Mouse (Mus musculus) forebrain, postnatal 0 days (tissue): ENCODE data around the gene E130309D02Rik. TPM values are rescaled to one million over a fixed set of nuclear protein-coding genes. Genes with fewer than 3 reads are reported as not detected.

ENCODE experiments used
- ATAC-seq: fragments of 200-750 bp; cut with Nextera tagmentation; 2 replicates; pipeline ENCODE4 v1.8.0; 2017; ENCODE audit warnings: mild to moderate bottlenecking, moderate library complexity
- DNase-seq: peaks from one replicate; pipeline ENCODE4 v3.0.0-alpha.2; 2015
- H3K27ac ChIP-seq: fragments of 300-500 bp; sonication (generic); 2 replicates; pipeline ENCODE4 v1.5.1; 2014; ENCODE audit warnings: low read depth, mild to moderate bottlenecking, antibody characterized with exemption, low read length, moderate library complexity, mixed read lengths
- H3K27me3 ChIP-seq: fragments of 300-500 bp; sonication (generic); 2 replicates; pipeline ENCODE4 v1.6.1; 2014; ENCODE audit warnings: mild to moderate bottlenecking, low read length, mixed read lengths; ENCODE audit not compliant: insufficient read depth
- H3K36me3 ChIP-seq: fragments of 300-500 bp; sonication (generic); 2 replicates; pipeline ENCODE4 v1.6.1; 2014; ENCODE audit warnings: mild to moderate bottlenecking, moderate library complexity; ENCODE audit not compliant: insufficient read depth
- H3K4me1 ChIP-seq: fragments of 300-500 bp; sonication (generic); 2 replicates; pipeline ENCODE4 v1.6.1; 2014; ENCODE audit warnings: antibody characterized with exemption; ENCODE audit not compliant: insufficient read depth
- H3K4me2 ChIP-seq: fragments of 300-500 bp; sonication (generic); 2 replicates; pipeline ENCODE4 v1.6.1; 2014; ENCODE audit warnings: low read depth, mild to moderate bottlenecking, moderate library complexity
- H3K4me3 ChIP-seq: fragments of 300-500 bp; sonication (generic); 2 replicates; pipeline ENCODE4 v1.5.1; 2014; ENCODE audit warnings: low read depth, low read length, mixed read lengths
- H3K9ac ChIP-seq: fragments of 300-500 bp; sonication (generic); 2 replicates; pipeline ENCODE4 v1.6.1; 2014; ENCODE audit warnings: mild to moderate bottlenecking
- H3K9me3 ChIP-seq: fragments of 300-500 bp; sonication (generic); 2 replicates; pipeline ENCODE4 v1.6.1; 2016; ENCODE audit warnings: low read length
- CTCF ChIP-seq: sonication (generic); IDR thresholded peaks from 2 replicates; pipeline ENCODE4 v1.5.1; 2016; ENCODE audit warnings: antibody characterized with exemption, control low read depth, low read depth
- WGBS: fragments of 180-500 bp; shearing (Covaris S2); extraction: QIAGEN DNeasy Blood & Tissue Kit; methylation state at CpG from one replicate; pipeline ENCODE4 v1.1.7; 2014; 5-methylcytosine and 5-hydroxymethylcytosine counted together
- polyA plus RNA-seq: library from polyadenylated mRNA; unstranded; fragments of >200 nt; fragmentation: Nextera tagmentation; extraction: Ambion mirVana; gene quantifications from 2 replicates; pipeline ENCODE4 v1.2.1, GENCODE M21; 2015
- total RNA-seq: library from RNA; depleted of rRNA; stranded (reverse); fragments of >200 nt; gene quantifications from 2 replicates; pipeline ENCODE4 v1.2.3, GENCODE M21; 2014; rRNA removed

The E130309D02Rik gene
- total and polyA plus RNA-seq, 2 experiments from 2014 or later, result 29.2 to 44.7 TPM

DNA sequence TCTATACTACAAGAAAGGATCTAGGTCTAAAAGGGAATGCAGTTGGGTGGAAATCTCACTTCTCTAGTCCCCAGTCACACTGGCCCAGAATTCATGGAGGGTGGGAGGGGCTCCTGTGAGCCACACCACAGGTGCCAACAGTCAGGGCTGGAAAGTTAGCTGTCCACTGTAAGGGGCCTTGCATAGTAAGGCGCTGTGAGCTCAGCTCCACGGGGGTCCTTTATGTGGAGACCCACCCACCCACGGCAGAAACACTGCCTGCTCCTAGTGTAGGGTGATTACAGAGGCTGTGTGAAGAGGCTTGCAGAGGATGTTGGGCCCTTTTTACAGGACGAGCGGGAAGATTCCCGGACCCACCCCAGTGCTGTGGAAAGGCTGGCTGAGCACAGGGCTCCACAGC is 63.1 kb downstream of the E130309D02Rik start:
- H3K36me3 ChIP-seq, result peaks cover 71% of the 10 kb centered on the region
- ATAC-seq, result no peak
- no peak for DNase-seq

More for the DNA sequence above, 63.1 kb downstream of the E130309D02Rik start:
- 58% methylated on average over 6 of the region's 6 CpGs for WGBS
- Histone ChIP-seq H3K27ac (no peak overlapping the region), H3K9ac (no peak overlapping the region), H3K4me3 (no peak overlapping the region), H3K27me3 (no peaks in the 10 kb centered on the region; the same call in 1 of the 2 replicates), H3K9me3 (no peaks in the 10 kb centered on the region), H3K4me1 (no peaks in the 10 kb centered on the region), H3K4me2 (no peak overlapping the region)
- TF ChIP-seq CTCF, result no peak

Other genes with a start within 250 kb of the E130309D02Rik start
- gene Rnf216, start 202.4 kb downstream of the E130309D02Rik start, total RNA-seq, result 35.2 and 41.0 TPM in 2 replicates
- 25.9 and 29.3 TPM in 2 replicates for gene Rnf216, start 202.4 kb downstream of the E130309D02Rik start, polyA plus RNA-seq
- not detected in 2 replicates for gene Olfr718-ps1, start 167.8 kb downstream of the E130309D02Rik start, total RNA-seq
- gene Olfr718-ps1, start 167.8 kb downstream of the E130309D02Rik start, polyA plus RNA-seq, result not detected in 2 replicates
- 19.9 and 22.6 TPM in 2 replicates for gene Rbak, start 134.6 kb downstream of the E130309D02Rik start, total RNA-seq
- 7.5 and 9.7 TPM in 2 replicates for gene Rbak, start 134.6 kb downstream of the E130309D02Rik start, polyA plus RNA-seq
- gene Spdye4b, start 134.3 kb downstream of the E130309D02Rik start, total RNA-seq, result 0.62 TPM in 1 of 2 replicates, not detected in the other
- not detected in 2 replicates for gene Spdye4b, start 134.3 kb downstream of the E130309D02Rik start, polyA plus RNA-seq
- not detected in 2 replicates for gene Spdye4a, start 88.5 kb downstream of the E130309D02Rik start, total RNA-seq
- gene Spdye4a, start 88.5 kb downstream of the E130309D02Rik start, polyA plus RNA-seq, result not detected in 2 replicates
- gene Zfp12, start 80.2 kb downstream of the E130309D02Rik start, total RNA-seq, result 35.2 and 37.1 TPM in 2 replicates
- 11.9 and 14.0 TPM in 2 replicates for gene Zfp12, start 80.2 kb downstream of the E130309D02Rik start, polyA plus RNA-seq
- gene Zfp316, start 45.3 kb downstream of the E130309D02Rik start, total RNA-seq, result 21.5 and 29.8 TPM in 2 replicates
- gene Zfp316, start 45.3 kb downstream of the E130309D02Rik start, polyA plus RNA-seq, result 5.5 and 7.5 TPM in 2 replicates
- gene Zfp853, start 21.7 kb downstream of the E130309D02Rik start, total RNA-seq, result 9.8 and 16.5 TPM in 2 replicates
- 0.18 and 0.23 TPM in 2 replicates for gene Zfp853, start 21.7 kb downstream of the E130309D02Rik start, polyA plus RNA-seq
- 45.1 and 62.6 TPM in 2 replicates for gene Zdhhc4, start 13.9 kb upstream of the E130309D02Rik start, total RNA-seq
- 94.0 and 97.3 TPM in 2 replicates for gene Zdhhc4, start 13.9 kb upstream of the E130309D02Rik start, polyA plus RNA-seq
- 1.8 TPM in 2 replicates for gene Grid2ip, start 42.0 kb upstream of the E130309D02Rik start, total RNA-seq
- 0.52 and 0.88 TPM in 2 replicates for gene Grid2ip, start 42.0 kb upstream of the E130309D02Rik start, polyA plus RNA-seq
- 80.5 and 80.9 TPM in 2 replicates for gene Kdelr2, start 88.5 kb upstream of the E130309D02Rik start, total RNA-seq
- 121 and 125 TPM in 2 replicates for gene Kdelr2, start 88.5 kb upstream of the E130309D02Rik start, polyA plus RNA-seq
- 16.5 and 21.3 TPM in 2 replicates for gene Daglb, start 149.2 kb upstream of the E130309D02Rik start, total RNA-seq
- gene Daglb, start 149.2 kb upstream of the E130309D02Rik start, polyA plus RNA-seq, result 14.8 and 19.4 TPM in 2 replicates
- 175 and 197 TPM in 2 replicates for gene Rac1, start 212.7 kb upstream of the E130309D02Rik start, total RNA-seq
- gene Rac1, start 212.7 kb upstream of the E130309D02Rik start, polyA plus RNA-seq, result 481 and 501 TPM in 2 replicates